Mouse (Mus musculus): ENCODE data around the gene Pdzrn3. TPM values are rescaled to one million over a fixed set of nuclear protein-coding genes. Genes with fewer than 3 reads are reported as not detected.

Pdzrn3 gene
- total and polyA plus RNA-seq, 3 experiments: 0.08 TPM; not detected in 2

DNA sequence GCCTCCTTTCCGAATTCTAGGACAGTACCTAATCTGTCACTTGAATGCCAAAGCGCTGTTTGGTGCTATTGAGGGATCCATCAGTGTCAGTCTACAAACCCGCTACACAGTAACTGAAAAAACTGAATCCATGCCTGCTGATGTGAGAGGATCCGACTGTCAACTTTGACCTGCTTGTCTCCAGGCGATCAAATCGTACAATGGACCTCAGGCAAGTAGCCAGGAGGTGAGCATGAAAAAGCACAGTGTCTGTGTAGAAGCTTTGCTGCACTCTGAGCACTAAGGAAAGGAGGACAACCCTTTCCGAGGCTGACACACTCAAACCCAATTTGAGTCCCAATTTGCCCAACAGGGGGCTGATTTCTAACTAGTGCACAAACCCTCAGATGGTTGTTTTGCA is 24.0 kb downstream of the Pdzrn3 start:
- Histone ChIP-seq H3K36me3 (ENCODE audit: control insufficient read depth in 1 of 2, insufficient read depth in 2 of 2, low read length in 2 of 2) (no peaks in the 10 kb centered on the region), H3K79me2 (ENCODE audit: control insufficient read depth, insufficient read depth, low read length, poor library complexity) (no peaks in the 10 kb centered on the region), H3K9me3 (replicated peaks; ENCODE audit: insufficient read depth, low read length) (no peaks in the 10 kb centered on the region), H3K27me3 (ENCODE audit: control insufficient read depth in 1 of 2, insufficient read depth in 2 of 2, low read length in 2 of 2) (no peaks in the 10 kb centered on the region; a peak in 1 of 4 replicates), H3K4me3 (ENCODE audit: control insufficient read depth in 1 of 2, insufficient read depth in 1 of 2, low read depth in 2 of 2, low read length in 2 of 2) (no peak overlapping the region), H3K9ac (ENCODE audit: control insufficient read depth, low read depth, low read length, poor library complexity, severe bottlenecking) (no peak overlapping the region), H3K27ac (ENCODE audit: control insufficient read depth, low read depth, low read length) (no peak overlapping the region), H3K4me1 (ENCODE audit: control insufficient read depth in 1 of 2, insufficient read depth in 2 of 2, low read length in 2 of 2) (no peaks in the 10 kb centered on the region)
- TF ChIP-seq GABPA (IDR thresholded peaks at IDR 0.05; ENCODE audit: low read depth, low read length) (no peak), MAX (IDR thresholded peaks at IDR 0.05; ENCODE audit: low read length) (no peak), SIN3A (IDR thresholded peaks at IDR 0.05; ENCODE audit: low read length) (no peak), MAZ (IDR thresholded peaks at IDR 0.05; ENCODE audit: low read depth, low read length) (no peak), CHD2 (IDR thresholded peaks at IDR 0.05; ENCODE audit: low read length) (no peak), JUND (IDR thresholded peaks at IDR 0.05; ENCODE audit: low read depth, low read length) (no peak), TAL1 (IDR thresholded peaks at IDR 0.05; ENCODE audit: low read length) (no peak), POLR2A (IDR thresholded peaks at IDR 0.05; ENCODE audit: control insufficient read depth in 1 of 2, insufficient read depth in 1 of 2, low read depth in 1 of 2, low read length in 2 of 2, poor library complexity in 1 of 2) (no peak), UBTF (IDR thresholded peaks at IDR 0.05; ENCODE audit: borderline replicate concordance, insufficient read depth, low read depth, low read length) (no peak), CTCF (IDR thresholded peaks at IDR 0.05 in 2 of 3, conservative IDR thresholded peaks at IDR 0.05 in 1 of 3; ENCODE audit: control insufficient read depth in 1 of 3, insufficient read depth in 1 of 3, low read depth in 2 of 3, low read length in 3 of 3, poor library complexity in 1 of 3, severe bottlenecking in 1 of 3) (no peak), SMC3 (IDR thresholded peaks at IDR 0.05; ENCODE audit: low read depth, low read length) (no peak), TCF12 (IDR thresholded peaks at IDR 0.05; ENCODE audit: low read depth, low read length) (no peak), ZKSCAN1 (IDR thresholded peaks at IDR 0.05; ENCODE audit: low read depth, low read length) (no peak), HCFC1 (IDR thresholded peaks at IDR 0.05; ENCODE audit: low read depth, low read length) (no peak), MXI1 (IDR thresholded peaks at IDR 0.05; ENCODE audit: low read depth, low read length) (no peak), RAD21 (IDR thresholded peaks at IDR 0.05; ENCODE audit: low read depth, low read length) (no peak), USF2 (IDR thresholded peaks at IDR 0.05; ENCODE audit: borderline replicate concordance in 1 of 2, insufficient read depth in 1 of 2, low read depth in 1 of 2, low read length in 2 of 2) (no peak)
- no peak for DNase-seq (ENCODE audit: low read depth, low spot score)

DNA sequence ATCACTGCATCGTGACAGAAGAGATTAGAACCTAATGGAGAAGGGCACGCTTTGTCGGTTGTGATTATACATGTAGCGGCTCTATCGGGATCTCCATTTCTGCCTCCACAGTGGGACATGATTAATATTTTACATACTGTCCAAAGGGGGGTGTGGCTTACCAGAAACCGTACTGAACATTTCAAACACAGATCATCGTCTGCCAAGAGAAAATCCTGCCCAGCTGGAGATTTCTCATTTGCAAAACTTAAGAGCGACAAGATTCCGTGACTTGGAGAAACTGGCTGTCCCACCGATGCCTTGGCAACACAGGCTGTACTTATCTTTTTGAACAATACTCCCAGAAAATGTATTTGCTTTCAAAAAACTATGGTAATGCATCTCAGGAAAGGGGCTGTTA is 25.1 kb downstream of the Pdzrn3 start:
- Histone ChIP-seq H3K36me3 (ENCODE audit: control insufficient read depth in 1 of 2, insufficient read depth in 2 of 2, low read length in 2 of 2) (no peaks in the 10 kb centered on the region), H3K79me2 (ENCODE audit: control insufficient read depth, insufficient read depth, low read length, poor library complexity) (no peaks in the 10 kb centered on the region), H3K9me3 (replicated peaks; ENCODE audit: insufficient read depth, low read length) (no peaks in the 10 kb centered on the region), H3K27me3 (ENCODE audit: control insufficient read depth in 1 of 2, insufficient read depth in 2 of 2, low read length in 2 of 2) (no peaks in the 10 kb centered on the region), H3K9ac (ENCODE audit: control insufficient read depth, low read depth, low read length, poor library complexity, severe bottlenecking) (no peak overlapping the region), H3K27ac (ENCODE audit: control insufficient read depth, low read depth, low read length) (no peak overlapping the region), H3K4me3 (ENCODE audit: control insufficient read depth in 1 of 2, insufficient read depth in 1 of 2, low read depth in 2 of 2, low read length in 2 of 2) (no peak overlapping the region), H3K4me1 (ENCODE audit: control insufficient read depth in 1 of 2, insufficient read depth in 2 of 2, low read length in 2 of 2) (no peaks in the 10 kb centered on the region)
- TF ChIP-seq ELF1 (IDR thresholded peaks at IDR 0.05; ENCODE audit: low read depth, low read length): no peak
- DNase-seq (ENCODE audit: low read depth, low spot score): no peak
